Mouse (Mus musculus) T-helper 2 cell (primary cell): ENCODE data around the gene Sapcd1.

Experiments used
- in situ Hi-C: fragments of 300-600 bp; cut with MboI, MseI; formaldehyde crosslinking; loops from one replicate; pipeline ENCODE4 v1.15.1; 2025; ENCODE audit warnings: high pct_unique_total_duplicates

Sapcd1 gene

DNA sequence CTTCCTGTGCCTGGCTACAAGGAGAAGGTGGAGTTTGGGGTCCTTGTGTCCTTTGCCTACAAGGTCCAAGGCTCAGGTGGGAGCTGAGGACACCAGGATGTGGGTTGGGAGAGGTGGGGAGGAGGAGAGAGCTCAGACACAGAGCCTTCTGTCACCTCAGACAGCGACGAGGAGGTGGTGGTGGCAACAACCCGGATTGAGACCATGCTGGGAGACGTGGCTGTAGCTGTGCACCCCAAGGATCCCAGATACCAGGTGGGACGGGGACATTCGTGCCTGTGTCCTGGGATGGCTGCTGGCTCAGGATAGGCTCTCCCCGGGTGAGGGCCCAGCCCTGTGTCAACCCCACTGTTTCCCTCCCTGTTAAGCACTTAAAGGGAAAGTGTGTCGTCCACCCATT is 16.4 kb downstream of the Sapcd1 start:
- in situ Hi-C loops: loop anchor here (10.0 kb wide), 1 partner anchor 53 kb away; the partner anchor contains the start of genes Ly6g6c and Mpig6b

DNA sequence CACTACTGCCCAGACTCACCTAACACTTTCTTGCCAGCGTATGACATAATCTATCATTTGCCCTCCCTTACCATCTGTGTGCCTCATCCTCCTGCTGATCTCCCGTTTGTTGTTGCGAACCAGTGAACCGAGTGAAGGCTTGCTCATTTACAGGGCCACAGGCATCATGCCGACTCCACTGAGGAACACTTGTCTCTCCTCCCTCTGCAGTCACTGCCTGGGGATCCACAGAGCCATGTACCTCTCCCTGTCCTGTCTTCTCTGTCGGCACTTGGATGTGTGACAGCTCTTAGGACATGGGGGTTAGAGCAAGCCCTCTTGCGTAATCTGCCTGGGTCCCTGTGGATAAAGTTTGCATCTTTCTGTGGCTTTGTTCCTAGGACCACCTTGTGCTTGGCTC is 18.2 kb downstream of the Sapcd1 start:
- in situ Hi-C loops: loop anchor here (10.0 kb wide), 1 partner anchor 105 kb away; the partner anchor contains the start of gene Ly6g5b

DNA sequence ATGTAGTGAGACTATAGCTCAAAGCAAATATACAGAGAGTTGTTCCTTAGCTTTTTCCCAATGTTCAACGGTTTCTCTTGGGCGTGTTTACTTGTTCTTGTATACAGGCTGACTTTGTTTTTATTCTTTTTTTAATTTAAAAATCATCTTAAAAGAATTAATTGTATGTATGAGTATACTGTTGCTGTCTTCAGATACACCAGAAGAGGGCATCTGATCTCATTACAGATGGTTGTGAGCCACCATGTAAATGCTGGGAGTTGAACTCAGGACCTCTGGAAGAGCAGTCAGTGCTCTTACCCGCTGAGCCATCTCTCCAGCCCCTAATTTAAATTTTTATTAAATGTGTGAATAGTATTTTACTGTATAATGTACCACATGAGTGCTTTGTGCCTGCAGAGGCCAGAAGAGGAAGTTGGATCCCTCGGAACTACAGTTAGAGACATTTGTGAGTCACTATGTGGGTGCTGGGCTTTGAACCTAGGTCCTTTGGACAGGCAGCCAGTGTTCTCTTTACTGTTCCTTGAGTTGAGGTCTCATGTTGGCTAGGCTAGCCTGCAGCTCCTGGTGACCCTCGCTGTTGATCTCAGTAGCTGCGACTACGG is 20.3 kb downstream of the Sapcd1 start:
- in situ Hi-C loops: loop anchor here (10.0 kb wide), 1 partner anchor 107 kb away; the partner anchor contains the start of gene Ly6g5b

DNA sequence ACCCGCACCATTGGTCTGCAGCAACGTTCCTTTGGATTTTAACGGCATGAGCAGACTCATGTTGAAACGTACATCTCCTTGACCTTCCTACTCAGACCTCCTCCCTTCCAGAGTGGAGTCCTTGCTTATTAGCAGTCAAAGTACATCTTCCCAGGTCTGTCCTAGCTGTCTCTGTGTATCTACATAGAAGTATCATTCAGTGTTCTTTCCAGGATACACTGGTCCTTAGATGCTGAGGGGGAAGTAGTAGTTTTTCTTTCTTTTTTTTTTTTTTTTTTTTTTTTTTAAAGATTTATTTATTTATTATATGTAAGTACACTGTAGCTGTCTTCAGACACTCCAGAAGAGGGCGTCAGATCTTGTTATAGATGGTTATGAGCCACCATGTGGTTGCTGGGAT is 21.9 kb downstream of the Sapcd1 start:
- in situ Hi-C loops: loop anchor here (10.0 kb wide), 1 partner anchor 109 kb away; the partner anchor contains the start of gene Ly6g5b

DNA sequence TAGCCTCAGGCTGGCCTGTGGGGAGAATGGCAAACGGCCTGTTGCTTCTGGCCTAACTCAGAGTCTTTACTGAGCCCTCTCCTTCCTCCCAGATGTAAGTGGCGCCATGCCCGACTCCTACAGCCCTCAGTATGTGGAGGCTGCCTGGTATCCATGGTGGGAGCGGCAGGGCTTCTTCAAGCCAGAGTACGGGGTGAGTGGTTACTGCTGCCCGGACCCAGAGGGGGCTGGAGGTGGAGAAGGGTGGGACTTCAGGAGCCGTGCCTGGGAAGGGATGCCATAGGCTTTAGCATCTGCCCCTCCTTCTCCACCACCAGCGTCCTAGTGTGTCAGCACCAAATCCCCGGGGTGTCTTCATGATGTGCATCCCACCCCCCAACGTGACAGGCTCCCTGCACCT is 22.7 kb downstream of the Sapcd1 start:
- in situ Hi-C loops: loop anchor here (10.0 kb wide), 1 partner anchor 110 kb away; the partner anchor contains the start of gene Ly6g5b

DNA sequence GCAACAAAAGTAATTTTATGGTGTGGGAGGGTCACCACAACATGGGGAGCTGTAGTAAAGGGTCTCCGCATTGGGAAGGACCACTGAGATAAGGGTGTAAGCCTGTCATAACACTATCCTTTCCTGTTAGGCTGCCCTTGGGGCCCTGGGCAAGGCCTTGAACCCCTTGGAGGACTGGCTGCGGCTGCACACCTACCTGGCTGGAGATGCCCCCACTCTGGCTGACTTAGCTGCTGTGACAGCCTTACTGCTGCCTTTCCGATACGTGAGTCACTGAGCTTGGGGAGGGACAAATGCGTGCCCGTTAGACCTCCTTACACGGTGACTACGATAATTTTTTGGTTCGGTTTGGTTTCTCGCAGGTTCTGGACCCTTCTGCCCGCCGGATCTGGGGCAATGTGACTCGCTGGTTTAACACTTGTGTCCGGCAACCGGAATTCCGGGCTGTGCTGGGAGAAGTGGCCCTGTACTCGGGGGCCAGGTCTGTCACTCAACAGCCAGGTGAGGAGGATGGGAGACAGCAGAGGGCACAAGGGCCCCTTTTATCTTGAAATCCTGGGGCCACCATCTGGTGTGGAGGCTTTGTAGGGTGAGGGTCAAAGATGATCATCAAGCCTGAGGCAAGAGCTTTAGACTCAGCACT is 23.6 kb downstream of the Sapcd1 start:
- in situ Hi-C loops: loop anchor here (10.0 kb wide), 1 partner anchor 111 kb away; the partner anchor contains the start of gene Ly6g5b

DNA sequence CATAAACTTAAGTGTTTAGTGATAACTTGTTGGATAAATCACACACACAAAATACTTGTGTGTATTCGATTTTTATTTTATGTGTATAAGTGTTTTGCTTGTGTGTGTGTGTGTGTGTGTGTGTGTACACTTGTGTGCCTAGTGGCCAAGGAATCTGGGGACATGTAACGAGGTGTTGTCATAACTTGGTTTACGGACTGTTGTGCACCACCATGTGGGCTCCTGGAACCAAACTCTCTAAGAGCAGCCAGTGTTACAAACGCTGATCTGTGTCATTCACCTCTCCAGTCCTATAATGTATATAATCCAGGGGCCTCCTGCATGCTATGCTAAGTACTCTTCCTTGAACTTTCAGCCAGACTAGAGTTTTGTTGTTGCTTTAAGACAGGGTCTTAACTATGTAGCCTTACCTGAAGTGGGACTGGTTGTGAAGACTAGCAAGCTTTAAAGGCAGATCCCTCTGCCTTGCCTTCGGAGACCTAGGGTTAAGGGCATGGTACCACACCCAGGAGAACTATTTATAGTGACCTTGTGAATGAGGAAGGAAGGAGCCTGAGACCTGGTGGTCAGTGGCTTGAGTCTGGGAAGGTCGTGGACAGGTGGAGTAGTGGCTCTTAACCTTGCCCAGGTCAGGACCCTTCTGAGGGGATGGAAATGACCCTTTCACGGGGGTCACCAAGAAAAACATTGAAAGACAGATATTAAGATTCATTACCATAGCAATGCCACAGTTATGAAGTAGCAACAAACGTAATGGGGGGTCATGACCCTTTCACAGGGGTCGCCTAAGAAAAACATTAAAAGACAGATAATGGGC is 24.6 kb downstream of the Sapcd1 start:
- in situ Hi-C loops: loop anchor here (10.0 kb wide), 1 partner anchor 112 kb away; the partner anchor contains the start of gene Ly6g5b

DNA sequence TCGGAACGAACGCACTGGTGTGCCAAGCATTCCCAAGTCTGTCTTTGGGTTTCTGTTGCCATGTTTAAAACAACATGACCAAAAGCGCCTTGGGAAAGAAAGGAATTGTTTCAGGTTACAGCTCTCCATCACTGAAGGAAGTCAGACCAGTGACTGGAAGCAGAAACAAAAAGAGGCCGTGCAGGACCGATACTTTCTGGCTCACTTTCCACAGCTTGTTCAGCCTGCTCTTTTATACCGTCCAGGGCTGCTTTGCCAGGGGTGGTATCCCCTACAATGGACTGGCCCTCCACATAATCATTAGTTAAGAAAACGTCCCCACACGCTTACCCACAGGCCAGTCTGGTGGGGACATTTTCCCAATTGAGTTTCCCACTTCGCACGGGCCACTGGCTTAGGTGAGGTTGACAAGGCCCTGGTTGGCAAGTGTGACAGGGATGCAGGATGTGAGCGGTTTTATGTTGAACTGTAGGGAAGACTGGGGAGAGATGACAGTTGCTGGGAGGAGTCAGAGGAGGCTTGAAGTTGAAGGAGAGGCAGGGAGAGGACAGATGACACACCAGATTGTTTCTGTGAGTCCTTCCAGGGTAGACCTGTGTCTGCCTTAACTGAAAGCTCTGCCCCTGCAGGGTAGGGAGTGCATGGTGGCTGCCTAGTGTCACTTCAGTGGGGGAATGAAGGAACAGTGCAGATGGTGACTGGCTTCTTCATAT is 25.5 kb downstream of the Sapcd1 start:
- in situ Hi-C loops: loop anchor here (10.0 kb wide), 1 partner anchor 112 kb away; the partner anchor contains the start of gene Ly6g5b

DNA sequence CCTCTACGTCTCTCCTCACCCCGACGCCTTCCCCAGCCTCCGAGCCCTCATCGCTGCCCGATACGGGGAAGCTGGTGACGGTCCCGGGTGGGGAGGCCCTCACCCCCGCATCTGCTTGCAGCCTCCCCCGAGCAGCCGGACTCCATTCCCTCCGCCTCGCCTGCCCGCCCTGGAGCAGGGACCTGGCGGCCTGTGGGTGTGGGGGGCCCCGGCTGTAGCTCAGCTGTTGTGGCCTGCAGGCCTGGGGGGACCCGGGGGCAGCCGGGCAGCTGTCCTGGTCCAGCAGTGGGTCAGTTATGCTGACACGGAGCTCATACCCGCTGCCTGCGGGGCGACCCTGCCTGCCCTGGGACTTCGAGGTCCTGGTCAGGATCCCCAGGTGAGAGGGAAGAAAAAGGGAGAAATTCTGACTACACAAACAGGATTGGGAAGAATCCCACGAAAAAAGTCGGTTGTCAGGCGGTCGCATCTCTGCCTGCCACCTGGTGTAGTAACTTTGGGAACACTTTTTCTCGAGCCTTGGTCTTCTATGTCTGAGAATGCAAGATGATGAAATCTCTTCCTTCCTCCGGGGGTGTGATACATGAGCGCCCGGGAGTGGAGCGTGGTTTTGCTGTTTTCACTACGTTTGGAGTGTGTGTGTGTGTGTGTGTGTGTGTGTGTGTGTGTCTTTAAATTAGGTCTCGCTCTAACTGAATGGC is 26.2 kb downstream of the Sapcd1 start:
- in situ Hi-C loops: loop anchor here (10.0 kb wide), 1 partner anchor 113 kb away; the partner anchor contains the start of gene Ly6g5b

DNA sequence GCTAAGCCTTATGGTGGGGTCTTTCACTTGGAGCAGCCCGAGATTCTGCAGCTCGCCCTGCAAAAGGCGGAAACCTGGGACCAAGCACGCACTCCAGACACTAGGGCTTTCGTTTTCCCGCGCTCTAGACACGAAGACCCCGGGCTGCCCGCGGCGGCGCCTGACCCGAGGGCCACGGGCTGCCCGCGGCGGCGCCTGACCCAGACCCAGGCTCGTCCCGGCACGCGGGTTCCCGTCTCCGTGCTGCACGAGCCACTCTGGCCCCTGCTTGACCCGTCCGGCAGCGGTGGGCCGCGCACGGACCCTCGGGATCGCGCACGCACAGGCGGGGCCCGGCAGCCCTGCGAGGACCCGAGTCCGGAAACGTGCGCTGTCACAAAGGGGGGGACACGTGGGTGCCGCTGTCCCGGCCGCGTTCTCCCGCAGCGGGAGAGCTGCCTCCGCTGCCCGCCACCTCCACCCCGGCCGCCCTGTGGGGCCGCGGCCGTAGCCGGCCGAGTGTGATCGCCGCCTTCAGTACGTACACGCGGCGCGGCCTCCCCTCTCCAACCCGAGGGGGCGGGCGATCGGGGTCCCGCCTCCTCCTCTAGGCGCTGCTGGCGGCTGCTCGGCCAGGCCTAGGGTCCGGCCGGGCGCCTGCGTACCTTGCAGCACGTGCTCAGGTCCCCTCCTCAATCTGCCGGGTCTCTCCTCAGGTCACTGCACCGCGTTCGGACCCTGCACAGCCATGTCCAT is 26.9 kb downstream of the Sapcd1 start, which contains the start of gene Vars:
Gene Vars (plus strand): TSS at position 271 of the 735 bp plus-strand sequence.
- in situ Hi-C loops: loop anchor here (10.0 kb wide), 1 partner anchor 114 kb away; the partner anchor contains the start of gene Ly6g5b

DNA sequence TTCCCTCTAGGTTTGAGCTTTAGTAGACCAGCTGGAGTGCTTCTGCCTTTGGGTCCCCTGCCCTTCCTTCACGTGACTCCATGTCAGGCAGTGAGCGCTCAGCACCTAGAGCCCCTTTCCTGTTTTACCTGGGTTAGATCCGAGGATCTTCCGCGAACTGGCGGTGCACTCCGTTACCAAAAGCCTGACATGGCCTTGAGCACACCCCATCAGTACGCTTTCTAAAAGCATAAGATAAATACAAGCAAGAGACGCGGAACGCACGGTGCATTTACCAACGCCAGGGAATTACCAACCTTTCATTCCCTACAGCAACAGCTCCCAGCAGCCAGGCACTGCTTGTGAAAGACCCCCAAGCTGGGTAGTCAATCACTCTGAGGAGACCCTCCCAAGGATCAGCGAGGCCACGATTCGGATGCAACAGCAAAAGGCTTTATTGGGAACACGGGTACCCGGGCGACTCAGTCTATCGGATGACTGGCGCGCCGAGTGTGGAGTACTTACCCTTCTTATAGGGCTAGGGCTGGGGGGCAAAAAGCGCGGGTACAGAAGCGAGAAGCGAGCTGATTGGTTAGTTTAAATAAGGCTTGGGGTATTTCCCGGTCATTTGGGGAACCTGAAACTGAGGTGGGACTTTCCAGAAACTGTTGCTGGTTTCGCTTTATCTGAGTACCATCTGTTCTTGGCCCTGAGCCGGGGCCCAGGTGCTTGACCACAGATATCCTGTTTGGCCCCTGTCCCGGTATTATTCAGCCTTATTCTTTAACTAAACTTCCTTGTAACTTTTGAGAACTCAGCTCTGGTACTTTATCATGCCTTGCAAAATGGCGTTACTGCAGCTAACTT is 27.7 kb downstream of the Sapcd1 start:
- in situ Hi-C loops: loop anchor here (10.0 to 25.0 kb wide), 2 partner anchors 115 to 1962 kb away; partner anchors contain the start of genes Ly6g5b, Ppp1r11, Znrd1 and Znrd1as

DNA sequence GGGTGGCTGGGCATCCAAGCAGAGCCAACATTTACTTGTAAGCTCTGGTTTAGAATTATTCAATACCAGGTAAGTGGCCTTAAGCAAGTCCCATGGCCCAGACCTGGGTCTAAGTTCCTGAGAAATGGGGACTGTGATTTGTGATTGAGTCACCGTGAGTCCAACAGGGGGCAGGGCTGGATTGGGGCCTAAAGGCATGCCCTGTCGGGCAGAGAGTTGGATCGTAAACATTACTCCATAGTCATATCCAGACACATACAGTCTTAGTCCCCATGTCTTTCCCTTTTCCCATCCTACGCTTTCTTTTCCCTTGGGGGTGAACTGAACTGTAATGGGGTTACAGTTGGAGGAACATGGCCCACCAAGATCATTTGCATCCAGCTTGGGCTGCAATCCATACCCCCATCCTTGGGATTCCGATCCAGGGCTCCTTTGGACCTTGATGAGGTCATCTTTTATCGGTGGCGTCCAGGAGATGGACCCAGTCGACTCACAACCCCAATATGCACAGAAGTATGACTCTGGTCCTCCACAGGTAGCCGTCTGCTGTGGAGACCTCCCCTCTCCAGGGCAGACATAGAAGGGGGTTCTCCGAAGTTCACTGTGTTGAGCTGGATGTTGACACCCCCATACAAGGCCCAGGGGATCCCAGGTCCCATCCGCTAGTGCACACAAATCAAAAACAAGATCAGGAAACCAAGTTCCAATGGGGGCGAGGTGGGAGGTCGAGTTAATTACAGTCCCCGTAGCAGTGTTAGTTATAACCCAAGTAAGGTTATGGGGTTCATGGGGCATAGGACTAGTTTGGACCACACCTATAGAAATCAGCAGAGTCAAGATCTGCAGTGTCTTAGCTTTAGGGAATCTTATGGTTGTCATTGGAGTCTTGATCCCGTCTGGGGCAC is 29.0 kb downstream of the Sapcd1 start:
- in situ Hi-C loops: loop anchor here (25.0 kb wide), 1 partner anchor 1964 kb away; the partner anchor contains the start of genes Ppp1r11, Znrd1 and Znrd1as

DNA sequence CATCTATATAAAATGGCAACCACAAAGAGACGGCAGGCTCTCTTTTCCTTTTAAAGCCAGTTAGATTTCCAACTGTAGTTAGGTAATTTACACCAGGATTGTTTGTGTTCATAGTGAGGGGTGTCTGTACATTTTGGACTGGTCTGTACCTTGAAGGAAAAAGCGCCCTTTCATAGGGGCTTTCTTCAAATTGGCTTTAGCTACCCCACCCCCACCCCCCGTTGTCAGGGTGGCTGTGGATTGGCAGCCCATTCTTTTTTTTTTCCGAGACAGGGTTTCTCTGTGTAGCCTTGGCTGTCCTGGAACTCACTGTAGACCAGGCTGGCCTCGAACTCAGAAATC is 30.7 kb downstream of the Sapcd1 start:
- in situ Hi-C loops: loop anchor here (25.0 kb wide), 1 partner anchor 1965 kb away; the partner anchor contains the start of genes Ppp1r11, Znrd1 and Znrd1as

DNA sequence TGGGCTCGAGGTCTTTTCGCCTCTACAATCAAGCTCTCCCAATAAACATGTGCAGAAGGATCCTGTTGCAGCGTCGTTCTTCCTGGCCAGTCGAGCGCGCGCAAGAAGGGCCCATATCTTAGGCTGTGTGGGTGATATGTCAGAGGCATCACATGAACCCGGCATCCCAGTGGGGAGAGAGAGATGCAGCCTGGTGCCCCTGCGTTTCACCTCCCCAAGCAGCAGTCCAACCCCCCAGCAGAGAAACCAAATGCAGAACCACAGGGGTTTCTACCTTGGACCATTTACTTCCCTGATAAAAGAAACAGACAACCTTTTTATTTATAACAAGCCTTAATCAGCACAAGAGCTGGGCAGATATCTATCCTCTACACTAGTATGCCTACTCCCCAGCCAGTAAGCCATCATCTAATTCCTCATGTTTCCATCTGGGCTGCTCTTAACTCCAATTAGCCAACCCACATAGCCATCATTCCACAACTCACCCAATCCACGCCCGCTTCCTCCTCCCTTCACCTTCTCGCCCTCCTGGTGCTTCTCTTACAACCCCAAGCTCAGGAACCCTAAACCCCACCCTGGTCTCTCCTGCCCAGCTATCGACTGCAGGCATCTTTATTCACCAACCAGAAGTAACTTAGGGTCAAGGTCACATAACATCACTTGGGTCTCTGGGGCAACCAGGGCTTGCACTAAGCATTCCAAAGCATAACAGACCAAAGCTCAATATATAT is 31.2 kb downstream of the Sapcd1 start:
- in situ Hi-C loops: loop anchor here (25.0 kb wide), 1 partner anchor 1966 kb away; the partner anchor contains the start of genes Ppp1r11, Znrd1 and Znrd1as

DNA sequence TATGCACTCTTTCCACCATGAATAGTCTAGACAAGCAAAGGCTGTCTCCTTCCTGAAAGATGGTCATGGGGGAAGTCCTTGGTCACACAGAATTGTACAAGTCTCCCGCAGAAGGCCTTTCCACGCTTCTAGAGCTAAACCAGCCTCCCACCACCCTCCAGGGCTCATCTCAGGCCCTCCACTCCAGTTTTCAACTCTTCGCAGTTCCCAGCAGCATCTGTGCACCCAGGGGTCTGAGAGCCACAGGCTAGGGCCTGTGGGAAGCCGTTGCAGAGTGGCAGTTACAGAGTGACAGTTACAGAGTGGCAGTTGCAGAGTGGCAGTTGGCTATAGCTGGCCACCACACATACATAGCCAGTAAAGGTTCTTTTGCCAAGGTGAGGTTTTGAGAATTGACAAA is 31.9 kb downstream of the Sapcd1 start:
- in situ Hi-C loops: loop anchor here (25.0 kb wide), 1 partner anchor 1966 kb away; the partner anchor contains the start of genes Ppp1r11, Znrd1 and Znrd1as

DNA sequence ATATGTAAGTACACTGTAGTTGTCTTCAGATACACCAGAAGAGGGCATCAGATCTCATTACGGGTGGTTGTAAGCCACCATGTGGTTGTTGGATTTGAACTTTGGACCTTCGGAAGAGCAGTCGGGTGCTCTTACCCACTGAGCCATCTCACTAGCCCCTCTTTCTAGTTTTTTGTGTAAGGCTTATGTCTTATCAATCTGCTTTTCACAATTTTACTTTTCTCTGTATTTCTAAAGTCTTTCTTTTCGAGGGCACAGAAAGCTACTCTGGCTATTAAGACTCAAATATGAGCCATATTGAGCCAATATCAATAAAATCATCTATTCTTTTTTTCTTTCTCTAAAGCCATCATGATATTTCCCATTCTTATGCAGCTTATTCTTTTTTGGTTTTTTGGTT is 32.6 kb downstream of the Sapcd1 start:
- in situ Hi-C loops: loop anchor here (25.0 kb wide), 1 partner anchor 1967 kb away; the partner anchor contains the start of genes Ppp1r11, Znrd1 and Znrd1as
